Comparison of ENCODE assay signal across 26 mouse cellular contexts in genomic region chr4:141451251-141451650, GRCm38 (mm10). TPM values are rescaled to one million over a fixed set of nuclear protein-coding genes. Genes with fewer than 3 reads are reported as not detected.
"Had no signal": no experiment of that assay in that cellular context is flagged by ENCODE, and none has a peak within 500 bp of the region (broad histone marks: within the 10 kb centered on the region; RNA-seq: fewer than 3 reads in every experiment).

No protein-coding gene starts in this region.

- DNase-seq: kidney, postnatal 10 days; kidney, postnatal 4 days; left cerebral cortex, postnatal 4 days; liver, postnatal 0 days; lung, postnatal 10 days; lung, postnatal 36 days; midbrain, embryonic 14.5 days; thymus, postnatal 36 days had no signal

- H3K27ac ChIP-seq: kidney, embryonic 15.5 days; limb, embryonic 12.5 days; limb, embryonic 15.5 days; liver, embryonic 14.5 days; lung, embryonic 15.5 days; stomach, embryonic 15.5 days had no signal

- H3K9me3 ChIP-seq: kidney, embryonic 15.5 days; limb, embryonic 12.5 days; limb, embryonic 15.5 days; lung, embryonic 15.5 days; stomach, embryonic 15.5 days had no signal

- H3K27me3 ChIP-seq: kidney, embryonic 15.5 days; limb, embryonic 12.5 days; limb, embryonic 15.5 days; lung, embryonic 15.5 days; stomach, embryonic 15.5 days had no signal

- H3K4me3 ChIP-seq: kidney, embryonic 15.5 days; limb, embryonic 12.5 days; limb, embryonic 15.5 days; lung, embryonic 15.5 days; stomach, embryonic 15.5 days had no signal

- ATAC-seq: liver, postnatal 0 days had no signal

RNA-seq across cellular contexts. Expression of gene Srarp, which starts 15.3 kb away (rescaled TPM):
- total RNA-seq: megakaryocyte progenitor cell, adult 5-6 weeks; megakaryocyte-erythroid progenitor cell, adult 5-6 weeks had no signal
- polyA plus RNA-seq: kidney, embryonic 15.5 days; limb, embryonic 12.5 days; limb, embryonic 15.5 days; liver, embryonic 11.5 days; liver, embryonic 14.5 days; liver, postnatal 0 days; lung, embryonic 15.5 days; midbrain, embryonic 11.5 days; neural tube, embryonic 11.5 days; small intestine, adult 2 months; stomach, embryonic 15.5 days had no signal

RNA-seq across cellular contexts. Expression of gene Hspb7, which starts 30.7 kb away (rescaled TPM):
- total RNA-seq: layer of hippocampus, adult 18-20 months; left cerebral cortex, postnatal 4 days; megakaryocyte progenitor cell, adult 5-6 weeks; megakaryocyte-erythroid progenitor cell, adult 5-6 weeks had no signal
- polyA plus RNA-seq: limb, embryonic 12.5 days; midbrain, embryonic 11.5 days; midbrain, embryonic 14.5 days; neural tube, embryonic 11.5 days had no signal

RNA-seq across cellular contexts. Expression of gene Clcnkb, which starts 35.4 kb away (rescaled TPM):
- total RNA-seq: layer of hippocampus, adult 18-20 months; layer of hippocampus, postnatal 14 days; left cerebral cortex, postnatal 14 days; left cerebral cortex, postnatal 4 days; megakaryocyte progenitor cell, adult 5-6 weeks; megakaryocyte-erythroid progenitor cell, adult 5-6 weeks; midbrain, postnatal 0 days had no signal
- polyA plus RNA-seq: limb, embryonic 12.5 days; limb, embryonic 15.5 days; liver, embryonic 11.5 days; liver, embryonic 14.5 days; liver, postnatal 0 days; lung, embryonic 15.5 days; midbrain, embryonic 11.5 days; midbrain, embryonic 14.5 days; neural tube, embryonic 11.5 days; neural tube, embryonic 14.5 days; small intestine, adult 2 months; stomach, embryonic 15.5 days had no signal

RNA-seq across cellular contexts. Expression of gene Clcnka, which starts 52.7 kb away (rescaled TPM):
- total RNA-seq: layer of hippocampus, adult 18-20 months; left cerebral cortex, postnatal 14 days; megakaryocyte progenitor cell, adult 5-6 weeks; megakaryocyte-erythroid progenitor cell, adult 5-6 weeks; midbrain, postnatal 0 days had no signal
- polyA plus RNA-seq: liver, embryonic 14.5 days; liver, postnatal 0 days; midbrain, embryonic 11.5 days; neural tube, embryonic 11.5 days; small intestine, adult 2 months; urinary bladder, adult 2 months had no signal
